9 mouse cellular contexts compared by ENCODE assay signal in genomic region chr9:64639664-64640063, GRCm38 (mm10).
A peak's percentile ranks its signal among the peaks of the same experiment; 100 is the strongest.
DNase-seq lines count a peak whose midpoint lies in the region; ATAC-seq and TF ChIP-seq lines count a peak whose summit lies in the region.
"Had no signal": no experiment of that assay in that cellular context is flagged by ENCODE, and none has a peak within 500 bp of the region (broad histone marks: within the 10 kb centered on the region; RNA-seq: fewer than 3 reads in every experiment).

No protein-coding gene starts in this region.

- DNase-seq in heart, adult 9 months (ENCODE audit: low spot score in 2 of 2), result peak; percentile 3 to 11
- DNase-seq in G1E (ENCODE audit: low spot score), result peak; percentile 29
- peak; percentile 61 to 69 for DNase-seq in cerebellum, adult 2 months
- peak; percentile 43 to 52 for DNase-seq in frontal cortex, postnatal 36 days (ENCODE audit: low spot score in 2 of 2)
- peak; percentile 57 for DNase-seq in layer of hippocampus, adult 9-10 months (ENCODE audit: low spot score)
- peak; percentile 86 for DNase-seq in midbrain, embryonic 14.5 days

- no peak for TF ChIP-seq POLR2A in cerebellum, adult 2 months (IDR thresholded peaks at IDR 0.05; ENCODE audit: borderline replicate concordance, insufficient read depth, low read length)

- 10% methylated on average over 5 of the region's 5 CpGs for WGBS in heart, embryonic 11.5 days (ENCODE audit: insufficient replicate concordance)
- 27% methylated on average over 5 of the region's 5 CpGs for WGBS in cerebellum, adult 2 months
- 12% methylated on average over 5 of the region's 5 CpGs for WGBS in midbrain, embryonic 14.5 days

- H3K27ac ChIP-seq in heart, embryonic 11.5 days (ENCODE audit: low read depth, low read length), result no peak overlapping the region
- no peak overlapping the region for H3K27ac ChIP-seq in cerebellum, adult 2 months (ENCODE audit: insufficient read depth, low read length)
- no peak overlapping the region for H3K27ac ChIP-seq in midbrain, embryonic 14.5 days (replicated peaks; ENCODE audit: low read depth, low read length)
- H3K27ac ChIP-seq: embryonic facial prominence, embryonic 13.5 days had no signal

- peaks cover 32% of the 10 kb centered on the region for H3K27me3 ChIP-seq in heart, embryonic 11.5 days (ENCODE audit: control insufficient read depth, insufficient read depth, low read length)
- H3K27me3 ChIP-seq in G1E (ENCODE audit: insufficient read depth, low read length), result peaks cover 34% of the 10 kb centered on the region
- no peaks in the 10 kb centered on the region for H3K27me3 ChIP-seq in cerebellum, adult 2 months (ENCODE audit: control insufficient read depth, insufficient read depth, low read length)
- H3K27me3 ChIP-seq in midbrain, embryonic 14.5 days (ENCODE audit: control insufficient read depth, insufficient read depth, low read length), result no peaks in the 10 kb centered on the region

- no peaks in the 10 kb centered on the region for H3K4me1 ChIP-seq in heart, embryonic 11.5 days (ENCODE audit: control insufficient read depth, insufficient read depth, low read length)
- H3K4me1 ChIP-seq in G1E (ENCODE audit: insufficient read depth, low read depth, low read length), result peaks cover 8% of the 10 kb centered on the region
- H3K4me1 ChIP-seq in cerebellum, adult 2 months (ENCODE audit: control insufficient read depth, insufficient read depth, low read length), result peaks cover 45% of the 10 kb centered on the region
- H3K4me1 ChIP-seq in midbrain, embryonic 14.5 days (ENCODE audit: control insufficient read depth, insufficient read depth, low read length), result peaks cover 11% of the 10 kb centered on the region; the same call in 1 of the 2 replicates

- no peaks in the 10 kb centered on the region for H3K36me3 ChIP-seq in heart, embryonic 11.5 days (ENCODE audit: control insufficient read depth, insufficient read depth, low read length)
- no peaks in the 10 kb centered on the region for H3K36me3 ChIP-seq in G1E (replicated peaks)
- no peaks in the 10 kb centered on the region for H3K36me3 ChIP-seq in midbrain, embryonic 14.5 days (ENCODE audit: control insufficient read depth, insufficient read depth, low read length)
- H3K36me3 ChIP-seq: embryonic facial prominence, embryonic 13.5 days had no signal

- TF ChIP-seq CTCF in G1E (IDR thresholded peaks at IDR 0.05; ENCODE audit: low read depth, low read length), result 0 out of 2 replicates have a peak, but pooled peaks have one; percentile 8
- TF ChIP-seq CTCF in cerebellum, adult 2 months (IDR thresholded peaks at IDR 0.05; ENCODE audit: borderline replicate concordance, insufficient read depth, low read depth, low read length), result peak; percentile 78

- ATAC-seq in heart, embryonic 11.5 days (replicated peaks; ENCODE audit: insufficient number of reproducible peaks, low FRiP score, low TSS enrichment), result no peak
- ATAC-seq in G1E (ENCODE audit: extremely low read depth, insufficient number of reproducible peaks, low FRiP score, poor library complexity, severe bottlenecking), result no peak; the same call in 1 of the 2 replicates
- ATAC-seq in midbrain, embryonic 14.5 days (ENCODE audit: low FRiP score, low TSS enrichment), result no peak; the same call in 1 of the 2 replicates
- no peak for ATAC-seq in megakaryocyte, adult 5-6 weeks (ENCODE audit: poor library complexity, severe bottlenecking)

- H3K4me3 ChIP-seq in heart, embryonic 11.5 days (ENCODE audit: low read depth, low read length), result no peak overlapping the region
- H3K4me3 ChIP-seq in G1E (ENCODE audit: low read depth, low read length), result no peak overlapping the region
- no peak overlapping the region for H3K4me3 ChIP-seq in cerebellum, adult 2 months (replicated peaks; ENCODE audit: insufficient read depth, low read depth, low read length)
- H3K4me3 ChIP-seq in midbrain, embryonic 14.5 days (replicated peaks; ENCODE audit: low read depth, low read length), result no peak overlapping the region
- H3K4me3 ChIP-seq: embryonic facial prominence, embryonic 13.5 days had no signal

- no peaks in the 10 kb centered on the region for H3K9me3 ChIP-seq in heart, embryonic 11.5 days (replicated peaks; ENCODE audit: control insufficient read depth, low read length)
- no peaks in the 10 kb centered on the region for H3K9me3 ChIP-seq in G1E (replicated peaks)
- H3K9me3 ChIP-seq in midbrain, embryonic 14.5 days (ENCODE audit: control insufficient read depth, low read length), result no peaks in the 10 kb centered on the region
- H3K9me3 ChIP-seq: embryonic facial prominence, embryonic 13.5 days had no signal

- no peak overlapping the region for H3K4me2 ChIP-seq in heart, embryonic 11.5 days
- H3K4me2 ChIP-seq in midbrain, embryonic 14.5 days (ENCODE audit: low read length), result no peak overlapping the region
- H3K4me2 ChIP-seq: embryonic facial prominence, embryonic 13.5 days had no signal

- no peak overlapping the region for H3K9ac ChIP-seq in heart, embryonic 11.5 days (ENCODE audit: low read depth, low read length)
- H3K9ac ChIP-seq in midbrain, embryonic 14.5 days (replicated peaks; ENCODE audit: low read length), result no peak overlapping the region
- H3K9ac ChIP-seq: embryonic facial prominence, embryonic 13.5 days had no signal

Comparison
In these comparisons a context has a peak if more than half of its experiments do, and no peak if none do; other contexts are left out.
1. DNase-seq: peak in every context shown above with its lines; median percentile 86 in midbrain, embryonic 14.5 days; 65 in cerebellum, adult 2 months; 57 in layer of hippocampus, adult 9-10 months; 48 in frontal cortex, postnatal 36 days; 29 in G1E; 7 in heart, adult 9 months.